Mouse (Mus musculus): ENCODE data around the gene Cstf1. TPM values are rescaled to one million over a fixed set of nuclear protein-coding genes. Genes with fewer than 3 reads are reported as not detected.

The Cstf1 gene
- polyA plus RNA-seq, 1 experiment from 2014 or later, result 31.2 TPM

DNA sequence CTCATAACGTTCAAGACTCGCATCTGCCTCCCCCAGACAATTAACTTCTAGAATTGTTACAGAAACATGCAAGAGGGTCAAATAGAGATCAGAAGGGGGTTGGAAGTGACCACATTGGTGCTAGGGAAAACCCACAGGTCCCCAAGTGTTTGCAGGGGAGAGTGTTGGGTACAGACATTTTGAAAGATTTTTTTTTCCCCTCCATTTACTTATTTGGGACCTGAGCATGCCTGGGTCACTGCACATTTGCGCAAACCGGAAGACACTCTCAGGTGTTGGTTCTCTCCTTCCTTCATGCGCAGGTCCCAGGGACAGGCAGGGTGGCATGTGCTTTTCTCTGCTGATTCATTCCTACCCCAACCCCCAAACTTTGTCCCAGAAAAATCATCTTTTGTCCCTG is 46.4 kb downstream of the Cstf1 start:
- no peak overlapping the region for H3K27ac ChIP-seq (ENCODE audit: low read length)
- H3K4me1 ChIP-seq (ENCODE audit: control insufficient read depth, insufficient read depth, low read length), result no peaks in the 10 kb centered on the region

DNA sequence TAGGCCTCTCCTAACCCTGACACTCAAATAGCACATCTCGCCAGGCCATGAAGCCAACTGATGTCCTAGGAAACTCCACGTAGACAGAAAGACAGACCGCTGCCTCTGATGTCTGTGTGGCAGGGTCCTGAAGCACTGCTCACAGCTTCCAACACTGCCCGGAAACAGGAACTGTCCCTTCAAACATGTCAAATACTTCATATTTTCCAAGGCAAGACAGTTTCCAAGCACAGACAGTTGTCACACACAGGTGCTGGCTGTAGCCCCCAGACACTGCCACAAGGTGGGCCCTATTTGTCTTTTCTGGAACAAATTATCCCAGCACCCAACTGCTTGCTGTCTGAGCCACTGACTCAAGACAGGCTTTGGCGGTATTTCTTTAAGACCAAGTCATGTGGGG is 47.7 kb downstream of the Cstf1 start:
- Histone ChIP-seq H3K4me3 (replicated peaks; ENCODE audit: low read length) (no peak overlapping the region), H3K27me3 (ENCODE audit: control insufficient read depth, insufficient read depth, low read length) (no peaks in the 10 kb centered on the region), H3K9me3 (replicated peaks; ENCODE audit: control insufficient read depth, low read length) (no peaks in the 10 kb centered on the region), H3K4me1 (ENCODE audit: control insufficient read depth, insufficient read depth, low read length) (no peaks in the 10 kb centered on the region), H3K9ac (ENCODE audit: low read length) (no peak overlapping the region), H3K36me3 (ENCODE audit: control insufficient read depth, insufficient read depth, low read length) (no peaks in the 10 kb centered on the region), H3K27ac (ENCODE audit: low read length) (no peak overlapping the region), H3K4me2 (ENCODE audit: low read depth, low read length) (no peak overlapping the region)
- no peak for ATAC-seq (ENCODE audit: insufficient read depth, low FRiP score)
- WGBS, result 84% methylated on average over 5 of the region's 5 CpGs

More for the DNA sequence above, 46.4 kb downstream of the Cstf1 start:
- Histone ChIP-seq H3K27me3 (ENCODE audit: control insufficient read depth, insufficient read depth, low read length) (no peaks in the 10 kb centered on the region), H3K4me3 (replicated peaks; ENCODE audit: low read length) (no peak overlapping the region), H3K9ac (ENCODE audit: low read length) (no peak overlapping the region), H3K4me2 (ENCODE audit: low read depth, low read length) (no peak overlapping the region), H3K36me3 (ENCODE audit: control insufficient read depth, insufficient read depth, low read length) (no peaks in the 10 kb centered on the region), H3K9me3 (replicated peaks; ENCODE audit: control insufficient read depth, low read length) (no peaks in the 10 kb centered on the region)
- no peak for ATAC-seq (ENCODE audit: insufficient read depth, low FRiP score)
- 85% methylated on average over 5 of the region's 5 CpGs for WGBS

DNA sequence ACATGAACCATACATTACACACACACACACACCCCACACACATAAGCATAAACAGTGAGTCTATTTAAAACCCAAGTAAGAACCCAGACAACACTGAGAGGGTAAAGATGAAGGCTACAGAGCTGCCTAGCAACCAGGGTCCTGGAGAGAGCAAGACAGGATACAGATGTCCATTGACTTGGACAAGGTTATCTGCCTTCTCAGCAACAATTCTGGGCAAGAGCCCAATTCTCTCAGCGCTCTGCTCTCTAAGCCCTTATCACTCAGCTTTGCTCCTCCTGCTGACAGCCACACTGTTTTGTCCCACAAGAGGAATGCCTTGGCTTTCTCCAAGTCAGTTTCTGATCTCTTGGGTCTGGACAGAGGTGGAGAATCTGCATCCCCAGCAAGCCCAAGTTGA is 60.1 kb downstream of the Cstf1 start:
- no peak overlapping the region for H3K4me3 ChIP-seq (replicated peaks; ENCODE audit: low read length)
- no peaks in the 10 kb centered on the region for H3K4me1 ChIP-seq (ENCODE audit: control insufficient read depth, insufficient read depth, low read length)
- no peaks in the 10 kb centered on the region for H3K9me3 ChIP-seq (replicated peaks; ENCODE audit: control insufficient read depth, low read length)
- no peak overlapping the region for H3K4me2 ChIP-seq (ENCODE audit: low read depth, low read length)
- 38% methylated on average over 1 of the region's 1 CpGs for WGBS
- ATAC-seq (ENCODE audit: insufficient read depth, low FRiP score), result peak; percentile 60; the same call in 1 of the 2 replicates
- no peak overlapping the region for H3K27ac ChIP-seq (ENCODE audit: low read length)
- H3K36me3 ChIP-seq (ENCODE audit: control insufficient read depth, insufficient read depth, low read length), result no peaks in the 10 kb centered on the region
- no peak overlapping the region for H3K9ac ChIP-seq (ENCODE audit: low read length)
- no peaks in the 10 kb centered on the region for H3K27me3 ChIP-seq (ENCODE audit: control insufficient read depth, insufficient read depth, low read length)

Other genes starting within 250 kb of the Cstf1 start
- gene Mc3r, start 122.2 kb upstream of the Cstf1 start, polyA plus RNA-seq (2015; fragmentation: Nextera tagmentation; extraction: Ambion mirVana), result not detected in 2 replicates
- 21.6 and 23.6 TPM in 2 replicates for gene Fam210b, start 25.1 kb upstream of the Cstf1 start, polyA plus RNA-seq (2015; fragmentation: Nextera tagmentation; extraction: Ambion mirVana)
- 81.6 and 82.0 TPM in 2 replicates for gene Aurka, start 146 bp upstream of the Cstf1 start, polyA plus RNA-seq (2015; fragmentation: Nextera tagmentation; extraction: Ambion mirVana)
- 0.18 and 0.44 TPM in 2 replicates for gene Cass4, start 23.1 kb downstream of the Cstf1 start, polyA plus RNA-seq (2015; fragmentation: Nextera tagmentation; extraction: Ambion mirVana)
- gene Rtf2, start 69.9 kb downstream of the Cstf1 start, polyA plus RNA-seq (2015; fragmentation: Nextera tagmentation; extraction: Ambion mirVana), result 69.8 and 73.7 TPM in 2 replicates
- gene Gcnt7, start 87.9 kb downstream of the Cstf1 start, polyA plus RNA-seq (2015; fragmentation: Nextera tagmentation; extraction: Ambion mirVana), result 1.8 and 2.0 TPM in 2 replicates
- not detected in 2 replicates for gene Fam209, start 101.8 kb downstream of the Cstf1 start, polyA plus RNA-seq (2015; fragmentation: Nextera tagmentation; extraction: Ambion mirVana)
- 7.6 and 8.4 TPM in 2 replicates for gene Tfap2c, start 178.9 kb downstream of the Cstf1 start, polyA plus RNA-seq (2015; fragmentation: Nextera tagmentation; extraction: Ambion mirVana)

Measured in stomach, embryonic 16.5 days (tissue).